Mouse (Mus musculus) fat pad, adult 2 months (tissue): ENCODE results near the gene Trim60.

ENCODE experiments used
- DNase-seq: peaks from one replicate; pipeline ENCODE4 v3.0.0-alpha.2; 2011; ENCODE audit warnings: low read depth, low spot score; ENCODE audit errors: extremely low read depth

Trim60 gene

GRCm38 (mm10) chr8:64998806-64999365 is 19.5 kb downstream of the Trim60 start:
- no peak for DNase-seq

- DNase-seq: no peak
These were observed 30.7 kb downstream of the Trim60 start, which contains the start of gene Trim75 for GRCm38 (mm10) chr8:64987731-64988130. Gene Trim75 (minus strand): TSS chr8:64987831.

GRCm38 (mm10) chr8:64983150-64983897 is 35.1 kb downstream of the Trim60 start:
- no peak for DNase-seq

GRCm38 (mm10) chr8:64962836-64963235 is 55.5 kb downstream of the Trim60 start:
- DNase-seq: no peak

- no peak for DNase-seq
These were observed 59.4 kb downstream of the Trim60 start for GRCm38 (mm10) chr8:64959025-64959424.

DNA sequence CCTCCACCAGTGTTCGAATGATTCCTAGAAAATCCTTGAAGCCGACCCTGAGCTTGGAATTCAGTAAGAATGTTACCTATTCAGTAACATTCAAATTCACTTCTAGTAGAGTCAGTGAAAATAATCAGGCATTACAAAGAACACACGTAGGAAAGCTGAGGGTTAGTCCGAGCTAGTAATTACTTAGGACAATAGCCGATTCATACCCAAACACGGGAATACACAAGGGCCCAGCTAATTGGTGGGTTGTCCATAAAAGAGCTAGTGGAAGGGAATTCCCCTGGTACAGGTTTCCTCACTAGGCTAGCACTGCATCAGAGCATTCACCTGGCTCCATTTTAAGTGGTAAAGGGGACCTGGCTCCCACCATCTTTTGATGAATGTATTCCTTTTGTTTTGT is 66.3 kb downstream of the Trim60 start:
- DNase-seq: no peak
